Comparison of ENCODE assay signal across 9 mouse cellular contexts in genomic region chr2:157201081-157201830, GRCm38 (mm10). TPM values are rescaled to one million over a fixed set of nuclear protein-coding genes. Genes with fewer than 3 reads are reported as not detected.
DNase-seq lines count a peak whose midpoint lies in the region; ATAC-seq and TF ChIP-seq lines count a peak whose summit lies in the region.
"Had no signal": no experiment of that assay in that cellular context is flagged by ENCODE, and none has a peak within 500 bp of the region (broad histone marks: within the 10 kb centered on the region; RNA-seq: fewer than 3 reads in every experiment).

No protein-coding gene starts in this region.

- no peak overlapping the region for H3K4me2 ChIP-seq in forebrain, embryonic 13.5 days
- H3K4me2 ChIP-seq in forebrain, embryonic 14.5 days (ENCODE audit: low read length): no peak overlapping the region
- H3K4me2 ChIP-seq in CH12.LX (ENCODE audit: insufficient read depth, low read depth, poor library complexity, severe bottlenecking): peak overlapping the region; percentile 99
- H3K4me2 ChIP-seq: neural tube, embryonic 12.5 days had no signal

- peaks cover 36% of the 10 kb centered on the region for H3K36me3 ChIP-seq in forebrain, embryonic 13.5 days (ENCODE audit: poor library complexity, severe bottlenecking)
- H3K36me3 ChIP-seq in forebrain, embryonic 14.5 days (ENCODE audit: control insufficient read depth, insufficient read depth, low read length): peaks cover 29% of the 10 kb centered on the region
- H3K36me3 ChIP-seq in CH12.LX (replicated peaks in 1 of 2; ENCODE audit: control insufficient read depth in 1 of 2, insufficient read depth in 1 of 2, low read length in 1 of 2): peaks cover 21 to 30% of the 10 kb centered on the region in 2 experiments
- peaks cover 2% of the 10 kb centered on the region; the same call in 1 of the 2 replicates for H3K36me3 ChIP-seq in heart, adult 2 months (ENCODE audit: control insufficient read depth, insufficient read depth, low read length)
- H3K36me3 ChIP-seq in splenic B cell, adult 2 months (ENCODE audit: control insufficient read depth, insufficient read depth, low read length, poor library complexity, severe bottlenecking): peaks cover 1% of the 10 kb centered on the region; the same call in 1 of the 2 replicates

- H3K27ac ChIP-seq in forebrain, embryonic 13.5 days: no peak overlapping the region
- H3K27ac ChIP-seq in forebrain, embryonic 14.5 days (ENCODE audit: low read depth, low read length): no peak overlapping the region
- peak overlapping the region; percentile 89 for H3K27ac ChIP-seq in CH12.LX (ENCODE audit: insufficient read depth, low read depth)
- H3K27ac ChIP-seq in heart, adult 2 months: peak overlapping the region; percentile 82
- H3K27ac ChIP-seq: neural tube, embryonic 12.5 days had no signal

- intact Hi-C loops in heart, adult 2 months (cut with DNase I): loop anchor here (5.0 kb wide), 2 partner anchors 64 to 76 kb away; partner anchors contain the start of genes Mroh8, Rpn2 and Samhd1

- in situ Hi-C loops in CH12.LX (cut with MboI; ENCODE audit: low pct_ligation_motif_present, low pct_unique_long_range_greater_than_20kb, low sequenced_read_pairs): loop anchor here (10.0 kb wide), 2 partner anchors 134 to 374 kb away; partner anchors contain the start of gene Blcap

- 78% methylated on average over 6 of the region's 6 CpGs for WGBS in forebrain, embryonic 13.5 days
- WGBS in forebrain, embryonic 14.5 days: 83% methylated on average over 6 of the region's 6 CpGs
- 54% methylated on average over 6 of the region's 6 CpGs for WGBS in heart, adult 2 months

- H3K27me3 ChIP-seq in forebrain, embryonic 13.5 days: no peaks in the 10 kb centered on the region
- no peaks in the 10 kb centered on the region for H3K27me3 ChIP-seq in forebrain, embryonic 14.5 days (replicated peaks; ENCODE audit: control insufficient read depth, insufficient read depth, low read length)
- H3K27me3 ChIP-seq in CH12.LX (replicated peaks): no peaks in the 10 kb centered on the region
- H3K27me3 ChIP-seq in heart, adult 2 months (ENCODE audit: control insufficient read depth, insufficient read depth, low read length): no peaks in the 10 kb centered on the region
- H3K27me3 ChIP-seq in splenic B cell, adult 2 months (ENCODE audit: control insufficient read depth, insufficient read depth, low read length, poor library complexity, severe bottlenecking): no peaks in the 10 kb centered on the region
- H3K27me3 ChIP-seq: neural tube, embryonic 12.5 days had no signal

- TF ChIP-seq EP300 in CH12.LX (IDR thresholded peaks at IDR 0.05; ENCODE audit: low read length): peak; percentile 20; the same call in 1 of the 2 replicates
- no peak for TF ChIP-seq EP300 in heart, adult 2 months (IDR thresholded peaks at IDR 0.05; ENCODE audit: insufficient read depth, low read depth, low read length)

- H3K4me1 ChIP-seq in forebrain, embryonic 13.5 days: peaks cover 28% of the 10 kb centered on the region
- no peaks in the 10 kb centered on the region; the same call in 1 of the 2 replicates for H3K4me1 ChIP-seq in forebrain, embryonic 14.5 days (ENCODE audit: control insufficient read depth, insufficient read depth, low read length)
- peaks cover 0 to 15% of the 10 kb centered on the region in 2 experiments; a peak in 2 of 4 replicates for H3K4me1 ChIP-seq in CH12.LX (ENCODE audit: control insufficient read depth in 1 of 2, insufficient read depth in 2 of 2)
- H3K4me1 ChIP-seq in heart, adult 2 months (ENCODE audit: control insufficient read depth, insufficient read depth, low read length): no peaks in the 10 kb centered on the region; the same call in none of the 2 replicates

- TF ChIP-seq POLR2A in CH12.LX (IDR thresholded peaks at IDR 0.05; ENCODE audit: low read depth, low read length): peak; percentile 49
- peak; percentile 66 for TF ChIP-seq POLR2A in heart, adult 2 months (IDR thresholded peaks at IDR 0.05; ENCODE audit: insufficient read depth, low read depth, low read length)

- dilution Hi-C loops in CH12.LX (cut with MboI; ENCODE audit: extremely low pct_ligation_motif_present, extremely low pct_unique_long_range_greater_than_20kb, low sequenced_read_pairs): no loop called here

- peaks cover 14% of the 10 kb centered on the region for H3K79me2 ChIP-seq in CH12.LX (replicated peaks; ENCODE audit: control insufficient read depth, extremely low read depth, insufficient read depth, poor library complexity, severe bottlenecking)
- no peaks in the 10 kb centered on the region for H3K79me2 ChIP-seq in heart, adult 2 months (replicated peaks; ENCODE audit: control insufficient read depth, insufficient read depth, low read length)

- no peak overlapping the region for H3K4me3 ChIP-seq in forebrain, embryonic 13.5 days
- no peak overlapping the region for H3K4me3 ChIP-seq in forebrain, embryonic 14.5 days (ENCODE audit: low read depth, low read length)
- H3K4me3 ChIP-seq in CH12.LX (replicated peaks in 1 of 3; ENCODE audit: low read depth in 2 of 3, low read length in 2 of 3, poor library complexity in 1 of 3): peak overlapping the region; percentile 27 to 40 (median 36)
- H3K4me3 ChIP-seq in heart, adult 2 months: peak overlapping the region; percentile 42
- H3K4me3 ChIP-seq: neural tube, embryonic 12.5 days had no signal

- TF ChIP-seq CTCF in CH12.LX (conservative IDR thresholded peaks at IDR 0.05 in 1 of 2, IDR thresholded peaks at IDR 0.05 in 1 of 2; ENCODE audit: low read depth in 2 of 2, low read length in 2 of 2): no peak
- peak; percentile 24; the same call in 1 of the 2 replicates for TF ChIP-seq CTCF in heart, adult 2 months (IDR thresholded peaks at IDR 0.05)

- no peak for DNase-seq in forebrain, embryonic 14.5 days (ENCODE audit: low spot score)
- peak; percentile 61 for DNase-seq in CH12.LX (ENCODE audit: extremely low read depth)
- peak; percentile 38 to 63 for DNase-seq in heart, adult 2 months
- peak; percentile 29 to 55 for DNase-seq in kidney, postnatal 4 days
- peak; percentile 51 for DNase-seq in splenic B cell, adult 2 months (ENCODE audit: low read depth, low spot score)
- no peak for DNase-seq in testis, postnatal 14 days (ENCODE audit: low spot score)
- DNase-seq in frontal cortex, postnatal 25 days (ENCODE audit: low spot score in 2 of 2): no peak

- H3K9me3 ChIP-seq in forebrain, embryonic 13.5 days (replicated peaks): no peaks in the 10 kb centered on the region; the same call in 1 of the 2 replicates
- H3K9me3 ChIP-seq in forebrain, embryonic 14.5 days (replicated peaks; ENCODE audit: control insufficient read depth, low read length): no peaks in the 10 kb centered on the region
- peaks cover 5% of the 10 kb centered on the region for H3K9me3 ChIP-seq in CH12.LX (replicated peaks; ENCODE audit: low read length)
- H3K9me3 ChIP-seq: neural tube, embryonic 12.5 days had no signal

- H3K9ac ChIP-seq in forebrain, embryonic 13.5 days: peak overlapping the region; percentile 23; the same call in 1 of the 2 replicates
- no peak overlapping the region for H3K9ac ChIP-seq in forebrain, embryonic 14.5 days (ENCODE audit: low read length)
- H3K9ac ChIP-seq in CH12.LX (ENCODE audit: insufficient read depth, low read depth): peak overlapping the region; percentile 90
- peak overlapping the region; percentile 57; the same call in 1 of the 2 replicates for H3K9ac ChIP-seq in heart, adult 2 months (ENCODE audit: low read depth, low read length)
- H3K9ac ChIP-seq: neural tube, embryonic 12.5 days had no signal

- TF ChIP-seq RAD21 in CH12.LX (IDR thresholded peaks at IDR 0.05; ENCODE audit: low read depth, low read length): no peak

- no peak for ATAC-seq in forebrain, embryonic 13.5 days
- no peak for ATAC-seq in forebrain, embryonic 14.5 days

TF ChIP-seq in CH12.LX, 34 proteins besides CTCF, POLR2A, EP300 and RAD21:
- TF ChIP-seq JUND (conservative IDR thresholded peaks at IDR 0.05; ENCODE audit: low read depth, low read length): 0 out of 2 replicates have a peak, but pooled peaks have one; percentile 51
- peak; percentile 50; the same call in 1 of the 2 replicates for TF ChIP-seq IRF4 (IDR thresholded peaks at IDR 0.05; ENCODE audit: low read depth, low read length)
- TF ChIP-seq NELFE (IDR thresholded peaks at IDR 0.05; ENCODE audit: low read depth, low read length): peak; percentile 24; the same call in 1 of the 2 replicates
- 0 out of 2 replicates have a peak, but pooled peaks have one; percentile 45 for TF ChIP-seq TBP (conservative IDR thresholded peaks at IDR 0.05; ENCODE audit: low read depth, low read length)
- no peak for TF ChIP-seq ZNF384 (IDR thresholded peaks at IDR 0.05; ENCODE audit: low read depth, low read length)
- peak; percentile 38; the same call in 1 of the 2 replicates for TF ChIP-seq SIN3A (IDR thresholded peaks at IDR 0.05; ENCODE audit: low read length)
- TF ChIP-seq CHD1 (IDR thresholded peaks at IDR 0.05; ENCODE audit: low read depth, low read length): 0 out of 2 replicates have a peak, but pooled peaks have one; percentile 28
- no peak for TF ChIP-seq ZMIZ1 (IDR thresholded peaks at IDR 0.05; ENCODE audit: low read depth, low read length)
- no peak for TF ChIP-seq MEF2A (IDR thresholded peaks at IDR 0.05; ENCODE audit: borderline replicate concordance, low read depth, low read length)
- TF ChIP-seq ETS1 (conservative IDR thresholded peaks at IDR 0.05; ENCODE audit: low read depth, low read length): peak; percentile 46; the same call in 1 of the 2 replicates

RNA-seq across cellular contexts. Expression of gene Rbl1, which starts 3.1 kb away (rescaled TPM):
- 24.3 and 25.6 TPM in 2 replicates for polyA plus RNA-seq in forebrain, embryonic 13.5 days (2015; fragmentation: Nextera tagmentation; extraction: Ambion mirVana)
- polyA plus RNA-seq in forebrain, embryonic 14.5 days (2014; fragmentation: Nextera tagmentation; extraction: Ambion mirVana): 12.1 and 16.1 TPM in 2 replicates
- total RNA-seq in CH12.LX (2012; rRNA removed) (14.9 and 16.0 TPM in 2 replicates), CH12.LX (2014; rRNA removed) (27.4 and 29.5 TPM in 2 replicates)
- polyA plus RNA-seq in CH12.LX (2012; ENCODE audit: insufficient read length, low read depth): 21.9 and 23.2 TPM in 2 replicates
- total RNA-seq in heart, adult 2 months (2021): 1 to 10 TPM; 2.0 to 2.1 TPM
- 0.84 and 1.7 TPM in 2 replicates for polyA plus RNA-seq in heart, adult 2 months (2012; rRNA removed)

Comparison
In these comparisons a context has a peak if more than half of its experiments do, and no peak if none do; other contexts are left out.
1. H3K27ac ChIP-seq: peak in CH12.LX (single experiment) and heart, adult 2 months (single experiment); none in forebrain, embryonic 13.5 days (single experiment) and forebrain, embryonic 14.5 days (single experiment).
2. H3K4me3 ChIP-seq: peak in CH12.LX (3 of 3) and heart, adult 2 months (single experiment); none in forebrain, embryonic 13.5 days (single experiment) and forebrain, embryonic 14.5 days (single experiment).
3. DNase-seq: peak in CH12.LX (single experiment), heart, adult 2 months (2 of 2), kidney, postnatal 4 days (2 of 2) and splenic B cell, adult 2 months (single experiment); none in forebrain, embryonic 14.5 days (single experiment), testis, postnatal 14 days (single experiment) and frontal cortex, postnatal 25 days (0 of 2).